In the genomic region with DNA sequence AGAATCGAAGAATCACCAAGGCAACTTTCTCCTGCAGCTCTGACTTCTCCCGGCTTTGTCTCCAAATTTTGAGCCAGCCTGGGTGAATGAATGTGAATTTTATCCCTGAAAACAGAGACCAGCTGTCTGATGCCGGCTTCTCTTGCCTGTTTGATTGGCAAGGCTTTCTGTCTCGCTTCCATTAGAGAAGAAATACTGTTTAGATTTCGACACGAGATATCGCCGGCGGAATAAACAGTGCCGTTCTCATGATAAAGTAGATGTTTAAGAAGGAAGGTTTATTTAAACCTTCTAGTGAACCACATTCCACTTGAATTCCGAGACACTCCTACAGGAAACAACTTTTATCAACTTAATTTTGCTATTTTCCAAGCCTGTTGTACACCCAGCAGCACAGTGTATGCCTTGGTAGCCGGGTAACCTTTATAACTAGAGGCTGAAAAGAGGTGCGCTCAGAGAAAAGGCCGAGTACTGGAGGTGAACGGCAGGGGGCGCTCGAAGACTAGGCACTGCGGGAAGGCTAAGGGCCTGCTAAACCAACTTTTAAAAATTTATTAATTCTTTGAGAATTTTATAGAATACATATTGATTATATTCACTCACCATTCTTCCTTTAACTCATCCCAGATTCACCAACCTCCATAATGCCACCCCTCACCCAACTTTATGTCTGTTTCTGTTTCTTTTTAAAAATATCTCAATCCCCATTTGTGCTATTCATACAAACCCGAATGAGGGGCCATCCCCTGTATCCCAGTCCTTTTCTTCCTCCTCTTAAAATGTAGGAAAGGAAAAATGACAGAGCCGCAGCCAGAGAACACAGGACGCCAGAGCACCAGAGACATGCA, we compare ENCODE assay signal across 7 mouse cellular contexts.
DNase-seq lines count a peak whose midpoint lies in the region; ATAC-seq lines count a peak whose summit lies in the region.

No protein-coding gene starts in this region.

- 25% methylated on average over 21 of the region's 21 CpGs for WGBS in intestine, embryonic 15.5 days
- WGBS in midbrain, embryonic 11.5 days, result 46% methylated on average over 21 of the region's 21 CpGs

- H3K9ac ChIP-seq in intestine, embryonic 15.5 days, result no peak overlapping the region
- no peak overlapping the region for H3K9ac ChIP-seq in midbrain, embryonic 11.5 days (ENCODE audit: low read length)

- H3K36me3 ChIP-seq in intestine, embryonic 15.5 days, result no peaks in the 10 kb centered on the region
- no peaks in the 10 kb centered on the region for H3K36me3 ChIP-seq in midbrain, embryonic 11.5 days (ENCODE audit: control insufficient read depth, insufficient read depth, low read length)

- H3K4me2 ChIP-seq in intestine, embryonic 15.5 days (replicated peaks), result peak overlapping the region; percentile 39; the same call in 1 of the 2 replicates
- no peak overlapping the region for H3K4me2 ChIP-seq in midbrain, embryonic 11.5 days

- peak; percentile 90 for ATAC-seq in common myeloid progenitor, adult 5-6 weeks (replicated peaks; ENCODE audit: low read depth, poor library complexity, severe bottlenecking)
- ATAC-seq in intestine, embryonic 15.5 days, result peak; percentile 83
- ATAC-seq in midbrain, embryonic 11.5 days (ENCODE audit: low FRiP score), result peak; percentile 72

- H3K4me1 ChIP-seq in intestine, embryonic 15.5 days (replicated peaks), result no peaks in the 10 kb centered on the region
- H3K4me1 ChIP-seq in midbrain, embryonic 11.5 days (ENCODE audit: control insufficient read depth, insufficient read depth, low read length), result no peaks in the 10 kb centered on the region

- H3K27ac ChIP-seq in intestine, embryonic 15.5 days, result no peak overlapping the region
- no peak overlapping the region for H3K27ac ChIP-seq in midbrain, embryonic 11.5 days (ENCODE audit: low read depth, low read length)

- no peak overlapping the region for H3K4me3 ChIP-seq in intestine, embryonic 15.5 days (replicated peaks)
- H3K4me3 ChIP-seq in midbrain, embryonic 11.5 days (ENCODE audit: low read depth, low read length), result no peak overlapping the region

- DNase-seq in adrenal gland, postnatal 10 days, result peak; percentile 91
- DNase-seq in gastrocnemius, postnatal 10 days, result peak; percentile 93
- peak; percentile 71 to 77 for DNase-seq in left cerebral cortex, postnatal 25 days (ENCODE audit: low spot score in 2 of 2)
- peak; percentile 98 for DNase-seq in midbrain, embryonic 11.5 days (ENCODE audit: low spot score, missing footprints)
- DNase-seq in spleen, postnatal 10 days (ENCODE audit: low spot score in 2 of 2), result peak; percentile 32 to 77

- no peaks in the 10 kb centered on the region for H3K9me3 ChIP-seq in intestine, embryonic 15.5 days
- no peaks in the 10 kb centered on the region for H3K9me3 ChIP-seq in midbrain, embryonic 11.5 days (ENCODE audit: control insufficient read depth, low read length)

- intact Hi-C loops in left cerebral cortex, postnatal 25 days (cut with DNase I), result loop anchor here (2.0 to 10.0 kb wide), 4 partner anchors 135 to 1041 kb away; no protein-coding TSS in a partner anchor

- H3K27me3 ChIP-seq in intestine, embryonic 15.5 days (replicated peaks), result 0 out of 2 replicates have a peak, but pooled peaks cover 3% of the 10 kb centered on the region
- no peaks in the 10 kb centered on the region for H3K27me3 ChIP-seq in midbrain, embryonic 11.5 days (ENCODE audit: control insufficient read depth, insufficient read depth, low read length)
